Mouse (Mus musculus): ENCODE measurements at regions not wholly inside any gene's neighbourhood (a gene's known extent, or its start where the extent isn't known, plus 50 kb on each side); places are given as distances from the start of the nearest gene placed in this dataset.

DNA sequence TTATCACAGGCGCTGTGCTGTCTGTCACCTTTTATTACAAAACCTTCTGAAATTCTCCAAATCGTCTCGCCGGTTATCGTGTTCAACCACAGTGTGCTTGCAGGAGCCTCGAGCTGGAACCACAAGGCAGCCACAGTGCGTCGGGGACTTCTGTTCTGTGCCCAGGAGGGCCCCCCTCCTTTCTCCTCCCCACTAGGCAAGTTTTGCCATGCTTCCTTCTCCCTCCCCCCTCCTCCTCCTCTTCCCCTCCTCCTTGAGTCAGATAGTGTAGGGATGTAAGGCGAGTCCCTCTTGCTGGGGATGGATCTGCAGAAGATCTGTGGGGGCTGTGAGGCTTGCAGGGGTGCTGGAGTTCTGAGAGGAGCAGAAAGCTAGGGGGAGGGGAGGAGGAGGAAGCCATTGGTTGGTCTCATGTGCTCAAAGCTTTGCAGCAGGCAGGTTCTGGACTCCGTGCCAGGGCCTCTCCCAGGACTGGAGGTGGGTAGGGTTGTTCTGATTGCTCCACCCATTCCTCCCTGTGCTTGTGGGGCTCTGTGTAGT, 262.5 kb downstream of the Uaca start:
- Histone ChIP-seq H3K27ac (ENCODE audit: insufficient read depth, low read depth, low read length) (peak overlapping the region; percentile 48), H3K4me1 (ENCODE audit: control insufficient read depth, insufficient read depth, insufficient read length, low read length) (peaks cover 16% of the 10 kb centered on the region), H3K36me3 (ENCODE audit: control insufficient read depth, insufficient read depth, low read length) (no peaks in the 10 kb centered on the region), H3K4me3 (ENCODE audit: low read depth, low read length) (peak overlapping the region; percentile 38), H3K27me3 (ENCODE audit: control insufficient read depth, insufficient read depth, low read length) (no peaks in the 10 kb centered on the region; the same call in 1 of the 2 replicates)
- TF ChIP-seq POLR2A (IDR thresholded peaks at IDR 0.05; ENCODE audit: low read depth, low read length) (no peak), CTCF (IDR thresholded peaks at IDR 0.05; ENCODE audit: extremely low read depth, insufficient read length, insufficient replicate concordance, low read depth, low read length) (no peak)
- 16% methylated on average over 10 of the region's 10 CpGs for WGBS

- Histone ChIP-seq H3K4me3 (ENCODE audit: low read depth, low read length) (no peak overlapping the region), H3K27ac (ENCODE audit: insufficient read depth, low read depth, low read length) (no peak overlapping the region), H3K4me1 (ENCODE audit: control insufficient read depth, insufficient read depth, insufficient read length, low read length) (peaks cover 14% of the 10 kb centered on the region), H3K36me3 (ENCODE audit: control insufficient read depth, insufficient read depth, low read length) (no peaks in the 10 kb centered on the region), H3K27me3 (ENCODE audit: control insufficient read depth, insufficient read depth, low read length) (no peaks in the 10 kb centered on the region; the same call in 1 of the 2 replicates)
- TF ChIP-seq POLR2A (IDR thresholded peaks at IDR 0.05; ENCODE audit: low read depth, low read length) (no peak), CTCF (IDR thresholded peaks at IDR 0.05; ENCODE audit: extremely low read depth, insufficient read length, insufficient replicate concordance, low read depth, low read length) (peak; percentile 15; the same call in 1 of the 2 replicates)
Observed at GRCm38 (mm10) chr9:61059225-61059624, 264.9 kb downstream of the Uaca start.

- Histone ChIP-seq H3K4me3 (ENCODE audit: low read depth, low read length) (no peak overlapping the region), H3K27me3 (ENCODE audit: control insufficient read depth, insufficient read depth, low read length) (no peaks in the 10 kb centered on the region; the same call in 1 of the 2 replicates), H3K4me1 (ENCODE audit: control insufficient read depth, insufficient read depth, insufficient read length, low read length) (peaks cover 17% of the 10 kb centered on the region), H3K27ac (ENCODE audit: insufficient read depth, low read depth, low read length) (no peak overlapping the region), H3K36me3 (ENCODE audit: control insufficient read depth, insufficient read depth, low read length) (no peaks in the 10 kb centered on the region)
- no peak for TF ChIP-seq POLR2A (IDR thresholded peaks at IDR 0.05; ENCODE audit: low read depth, low read length)
- no peak for TF ChIP-seq CTCF (IDR thresholded peaks at IDR 0.05; ENCODE audit: extremely low read depth, insufficient read length, insufficient replicate concordance, low read depth, low read length)
- WGBS = 63% methylated on average over 8 of the region's 8 CpGs
Observed at GRCm38 (mm10) chr9:61060958-61061357, 266.6 kb downstream of the Uaca start.

DNA sequence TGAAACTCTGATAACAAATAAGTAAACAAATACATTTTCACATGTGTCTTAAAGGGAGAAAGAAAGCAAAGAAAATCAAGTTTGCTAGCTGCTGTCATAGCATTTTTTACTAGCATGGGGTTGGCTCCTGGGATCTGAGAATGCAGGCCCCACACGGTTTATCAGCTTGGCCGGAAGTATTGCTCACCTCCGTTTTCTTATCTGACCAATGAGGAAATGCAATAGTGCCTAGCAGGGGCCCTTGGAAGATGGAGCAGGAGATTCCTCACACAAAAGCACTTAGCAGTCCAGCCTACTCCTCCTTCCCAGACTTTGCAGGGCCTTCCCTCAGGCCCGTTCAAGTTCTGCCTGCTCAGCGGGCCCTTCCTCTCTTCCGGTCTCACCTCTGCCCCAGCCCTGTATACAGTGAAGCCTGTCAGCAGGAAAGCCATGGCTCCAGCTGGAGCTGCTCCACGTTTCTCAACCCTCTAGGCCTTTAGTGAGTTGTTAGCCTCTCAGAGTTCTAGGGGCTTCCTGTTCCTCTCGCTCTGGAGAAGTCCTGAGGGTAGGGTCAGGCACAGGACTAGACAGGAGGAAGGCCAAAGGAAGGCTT, 270.5 kb downstream of the Uaca start:
- 48% methylated on average over 8 of the region's 8 CpGs for WGBS
- H3K27me3 ChIP-seq (ENCODE audit: control insufficient read depth, insufficient read depth, low read length) = no peaks in the 10 kb centered on the region
- no peak overlapping the region for H3K27ac ChIP-seq (ENCODE audit: insufficient read depth, low read depth, low read length)
- H3K4me1 ChIP-seq (ENCODE audit: control insufficient read depth, insufficient read depth, insufficient read length, low read length) = peaks cover 3% of the 10 kb centered on the region; the same call in 1 of the 2 replicates
- no peak overlapping the region for H3K4me3 ChIP-seq (ENCODE audit: low read depth, low read length)
- no peak for TF ChIP-seq POLR2A (IDR thresholded peaks at IDR 0.05; ENCODE audit: low read depth, low read length)
- no peak for TF ChIP-seq CTCF (IDR thresholded peaks at IDR 0.05; ENCODE audit: extremely low read depth, insufficient read length, insufficient replicate concordance, low read depth, low read length)
- H3K36me3 ChIP-seq (ENCODE audit: control insufficient read depth, insufficient read depth, low read length) = no peaks in the 10 kb centered on the region

- Histone ChIP-seq H3K27ac (ENCODE audit: insufficient read depth, low read depth, low read length) (no peak overlapping the region), H3K4me1 (ENCODE audit: control insufficient read depth, insufficient read depth, insufficient read length, low read length) (peaks cover 2% of the 10 kb centered on the region; the same call in 1 of the 2 replicates), H3K27me3 (ENCODE audit: control insufficient read depth, insufficient read depth, low read length) (no peaks in the 10 kb centered on the region), H3K36me3 (ENCODE audit: control insufficient read depth, insufficient read depth, low read length) (no peaks in the 10 kb centered on the region), H3K4me3 (ENCODE audit: low read depth, low read length) (no peak overlapping the region)
- 58% methylated on average over 13 of the region's 13 CpGs for whole genome bisulfite sequencing
- TF ChIP-seq CTCF (IDR thresholded peaks at IDR 0.05; ENCODE audit: extremely low read depth, insufficient read length, insufficient replicate concordance, low read depth, low read length) (no peak), POLR2A (IDR thresholded peaks at IDR 0.05; ENCODE audit: low read depth, low read length) (no peak)
Observed at GRCm38 (mm10) chr9:61069553-61070314, 275.4 kb downstream of the Uaca start.

DNA sequence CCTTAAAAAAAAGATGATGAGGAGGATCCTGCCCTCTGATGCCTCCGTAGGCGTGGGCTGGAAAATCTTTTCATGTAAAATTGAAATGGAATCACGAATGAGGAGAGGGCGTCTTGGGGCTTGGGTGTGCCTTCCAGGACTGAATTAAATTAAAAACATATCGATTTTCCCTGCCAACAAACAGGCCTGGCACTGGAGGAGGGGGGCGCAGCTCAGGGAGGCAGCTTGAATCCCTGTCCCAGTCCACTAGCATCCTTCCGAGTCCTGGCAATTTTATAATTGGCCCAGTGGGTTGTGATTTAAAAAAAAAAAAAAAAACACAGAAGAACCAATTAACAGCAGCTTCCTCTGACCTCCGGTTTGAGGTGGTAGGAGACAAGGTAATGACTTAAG, 276.0 kb downstream of the Uaca start:
- 83% methylated on average over 8 of the region's 8 CpGs for WGBS
- no peaks in the 10 kb centered on the region for H3K36me3 ChIP-seq (ENCODE audit: control insufficient read depth, insufficient read depth, low read length)
- TF ChIP-seq CTCF (IDR thresholded peaks at IDR 0.05; ENCODE audit: extremely low read depth, insufficient read length, insufficient replicate concordance, low read depth, low read length) (no peak), POLR2A (IDR thresholded peaks at IDR 0.05; ENCODE audit: low read depth, low read length) (no peak)

GRCm38 (mm10) chr9:61070861-61071260, 276.5 kb downstream of the Uaca start:
- no peak for TF ChIP-seq POLR2A (IDR thresholded peaks at IDR 0.05; ENCODE audit: low read depth, low read length)
- no peak for TF ChIP-seq CTCF (IDR thresholded peaks at IDR 0.05; ENCODE audit: extremely low read depth, insufficient read length, insufficient replicate concordance, low read depth, low read length)
- no peaks in the 10 kb centered on the region; the same call in 1 of the 2 replicates for H3K4me1 ChIP-seq (ENCODE audit: control insufficient read depth, insufficient read depth, insufficient read length, low read length)
- no peaks in the 10 kb centered on the region for H3K27me3 ChIP-seq (ENCODE audit: control insufficient read depth, insufficient read depth, low read length)
- H3K36me3 ChIP-seq (ENCODE audit: control insufficient read depth, insufficient read depth, low read length) = no peaks in the 10 kb centered on the region
- WGBS = 40% methylated on average over 9 of the region's 9 CpGs
- H3K4me3 ChIP-seq (ENCODE audit: low read depth, low read length) = no peak overlapping the region
- H3K27ac ChIP-seq (ENCODE audit: insufficient read depth, low read depth, low read length) = no peak overlapping the region

More for the DNA sequence above, 276.0 kb downstream of the Uaca start:
- Histone ChIP-seq H3K4me3 (ENCODE audit: low read depth, low read length) (no peak overlapping the region), H3K27ac (ENCODE audit: insufficient read depth, low read depth, low read length) (no peak overlapping the region), H3K4me1 (ENCODE audit: control insufficient read depth, insufficient read depth, insufficient read length, low read length) (no peaks in the 10 kb centered on the region; the same call in 1 of the 2 replicates), H3K27me3 (ENCODE audit: control insufficient read depth, insufficient read depth, low read length) (no peaks in the 10 kb centered on the region)
